Mouse (Mus musculus) erythroblast, embryonic 14.5 days (primary cell): Measurements from ENCODE around the gene Mtus2.

Source experiments
- GATA1 ChIP-seq: IDR thresholded peaks from 2 replicates; pipeline ENCODE4 v1.6.1; 2012; ENCODE audit warnings: low read length, inconsistent platforms, mixed read lengths
- TAL1 ChIP-seq: IDR thresholded peaks from 3 replicates; pipeline ENCODE4 v1.6.1; 2012; ENCODE audit warnings: low read length, inconsistent platforms, mixed read lengths

GRCm38 (mm10) chr5:148355822-148356221, 398.7 kb downstream of the Mtus2 start:
- TF ChIP-seq GATA1 (no peak), TAL1 (no peak)
